Mouse (Mus musculus): ENCODE measurements at regions not wholly inside any gene's neighbourhood (a gene's known extent, or its start where the extent isn't known, plus 50 kb on each side); places are given as distances from the start of the nearest gene placed in this dataset.

- DNase-seq (ENCODE audit: low spot score) (no peak), ATAC-seq (ENCODE audit: low read depth) (no peak)
- H3K4me1 ChIP-seq (ENCODE audit: control insufficient read depth, insufficient read depth, low read length), result no peaks in the 10 kb centered on the region
- no peak overlapping the region for H3K27ac ChIP-seq (replicated peaks; ENCODE audit: low read depth, low read length)
- no peak overlapping the region for H3K4me2 ChIP-seq (ENCODE audit: low read depth, low read length)
- WGBS, result 83% methylated on average over 6 of the region's 6 CpGs
- H3K27me3 ChIP-seq (replicated peaks; ENCODE audit: control insufficient read depth, insufficient read depth, low read length), result no peaks in the 10 kb centered on the region
- H3K9ac ChIP-seq (ENCODE audit: low read depth, low read length), result no peak overlapping the region
- no peak overlapping the region for H3K4me3 ChIP-seq (ENCODE audit: low read depth, low read length)
- no peaks in the 10 kb centered on the region for H3K9me3 ChIP-seq (ENCODE audit: control insufficient read depth, low read length)
- no peaks in the 10 kb centered on the region for H3K36me3 ChIP-seq (ENCODE audit: control insufficient read depth, insufficient read depth, low read length)
Measured at GRCm38 (mm10) chr16:5313261-5313660, 57.5 kb upstream of the Eef2kmt start.

GRCm38 (mm10) chr16:5311456-5311855 is 55.7 kb upstream of the Eef2kmt start:
- no peak for ATAC-seq (ENCODE audit: low read depth)
- DNase-seq (ENCODE audit: low spot score), result no peak
- 68% methylated on average over 9 of the region's 9 CpGs for WGBS
- Histone ChIP-seq H3K27ac (replicated peaks; ENCODE audit: low read depth, low read length) (no peak overlapping the region), H3K4me2 (ENCODE audit: low read depth, low read length) (no peak overlapping the region), H3K9me3 (ENCODE audit: control insufficient read depth, low read length) (no peaks in the 10 kb centered on the region), H3K36me3 (ENCODE audit: control insufficient read depth, insufficient read depth, low read length) (no peaks in the 10 kb centered on the region), H3K27me3 (replicated peaks; ENCODE audit: control insufficient read depth, insufficient read depth, low read length) (peaks cover 14% of the 10 kb centered on the region), H3K4me3 (ENCODE audit: low read depth, low read length) (no peak overlapping the region), H3K9ac (ENCODE audit: low read depth, low read length) (no peak overlapping the region), H3K4me1 (ENCODE audit: control insufficient read depth, insufficient read depth, low read length) (no peaks in the 10 kb centered on the region)

- H3K9ac ChIP-seq (ENCODE audit: low read depth, low read length), result no peak overlapping the region
- H3K4me1 ChIP-seq (ENCODE audit: control insufficient read depth, insufficient read depth, low read length), result no peaks in the 10 kb centered on the region
- no peaks in the 10 kb centered on the region for H3K9me3 ChIP-seq (ENCODE audit: control insufficient read depth, low read length)
- no peak overlapping the region for H3K27ac ChIP-seq (replicated peaks; ENCODE audit: low read depth, low read length)
- H3K4me3 ChIP-seq (ENCODE audit: low read depth, low read length), result no peak overlapping the region
- H3K4me2 ChIP-seq (ENCODE audit: low read depth, low read length), result no peak overlapping the region
- ATAC-seq (ENCODE audit: low read depth), result no peak
- 86% methylated on average over 10 of the region's 10 CpGs for WGBS
- no peaks in the 10 kb centered on the region for H3K36me3 ChIP-seq (ENCODE audit: control insufficient read depth, insufficient read depth, low read length)
- DNase-seq (ENCODE audit: low spot score), result no peak
- H3K27me3 ChIP-seq (replicated peaks; ENCODE audit: control insufficient read depth, insufficient read depth, low read length), result peaks cover 14% of the 10 kb centered on the region
Measured at GRCm38 (mm10) chr16:5310736-5311135, 55.0 kb upstream of the Eef2kmt start.

- no peaks in the 10 kb centered on the region for H3K4me1 ChIP-seq (ENCODE audit: control insufficient read depth, insufficient read depth, low read length)
- ATAC-seq (ENCODE audit: low read depth), result no peak
- no peak overlapping the region for H3K27ac ChIP-seq (replicated peaks; ENCODE audit: low read depth, low read length)
- H3K27me3 ChIP-seq (replicated peaks; ENCODE audit: control insufficient read depth, insufficient read depth, low read length), result peaks cover 14% of the 10 kb centered on the region
- DNase-seq (ENCODE audit: low spot score), result no peak
- H3K9ac ChIP-seq (ENCODE audit: low read depth, low read length), result no peak overlapping the region
- no peak overlapping the region for H3K4me2 ChIP-seq (ENCODE audit: low read depth, low read length)
- H3K9me3 ChIP-seq (ENCODE audit: control insufficient read depth, low read length), result no peaks in the 10 kb centered on the region
- no peak overlapping the region for H3K4me3 ChIP-seq (ENCODE audit: low read depth, low read length)
- 82% methylated on average over 7 of the region's 7 CpGs for WGBS
- H3K36me3 ChIP-seq (ENCODE audit: control insufficient read depth, insufficient read depth, low read length), result no peaks in the 10 kb centered on the region
Measured at GRCm38 (mm10) chr16:5307761-5308160, 52.0 kb upstream of the Eef2kmt start.

GRCm38 (mm10) chr16:5307249-5307605 is 51.4 kb upstream of the Eef2kmt start:
- Histone ChIP-seq H3K9ac (ENCODE audit: low read depth, low read length) (peak overlapping the region; percentile 62), H3K27ac (replicated peaks; ENCODE audit: low read depth, low read length) (no peak overlapping the region), H3K4me3 (ENCODE audit: low read depth, low read length) (peak overlapping the region; percentile 42), H3K4me2 (ENCODE audit: low read depth, low read length) (peak overlapping the region; percentile 93), H3K9me3 (ENCODE audit: control insufficient read depth, low read length) (no peaks in the 10 kb centered on the region), H3K36me3 (ENCODE audit: control insufficient read depth, insufficient read depth, low read length) (no peaks in the 10 kb centered on the region), H3K27me3 (replicated peaks; ENCODE audit: control insufficient read depth, insufficient read depth, low read length) (peaks cover 14% of the 10 kb centered on the region), H3K4me1 (ENCODE audit: control insufficient read depth, insufficient read depth, low read length) (no peaks in the 10 kb centered on the region)
- no peak for DNase-seq (ENCODE audit: low spot score)
- ATAC-seq (ENCODE audit: low read depth), result peak; percentile 15; the same call in 1 of the 2 replicates
- 67% methylated on average over 7 of the region's 7 CpGs for WGBS

GRCm38 (mm10) chr16:5306588-5307248 is 50.9 kb upstream of the Eef2kmt start:
- 1% methylated on average over 34 of the region's 36 CpGs for WGBS
- Histone ChIP-seq H3K9me3 (ENCODE audit: control insufficient read depth, low read length) (no peaks in the 10 kb centered on the region), H3K36me3 (ENCODE audit: control insufficient read depth, insufficient read depth, low read length) (no peaks in the 10 kb centered on the region), H3K4me1 (ENCODE audit: control insufficient read depth, insufficient read depth, low read length) (no peaks in the 10 kb centered on the region), H3K9ac (ENCODE audit: low read depth, low read length) (peak overlapping the region; percentile 62), H3K4me2 (ENCODE audit: low read depth, low read length) (peak overlapping the region; percentile 93), H3K4me3 (ENCODE audit: low read depth, low read length) (peak overlapping the region; percentile 42), H3K27me3 (replicated peaks; ENCODE audit: control insufficient read depth, insufficient read depth, low read length) (peaks cover 14% of the 10 kb centered on the region), H3K27ac (replicated peaks; ENCODE audit: low read depth, low read length) (no peak overlapping the region)
- ATAC-seq (ENCODE audit: low read depth) (peak; percentile 93), DNase-seq (ENCODE audit: low spot score) (peak; percentile 69)

Data from embryonic facial prominence, embryonic 14.5 days (tissue).